Mouse (Mus musculus): ENCODE results near the gene Cyth3.

Cyth3 gene

GRCm38 (mm10) chr5:143656708-143657245 is 34.5 kb downstream of the Cyth3 start:
- in situ Hi-C loops (cut with MboI; ENCODE audit: unreplicated experiment in 2 of 2), result no loop called here

- in situ Hi-C loops (cut with MboI; ENCODE audit: unreplicated experiment in 2 of 2), result no loop called here
Measured at GRCm38 (mm10) chr5:143659021-143659523, 36.8 kb downstream of the Cyth3 start.

- in situ Hi-C loops (cut with MboI; ENCODE audit: unreplicated experiment in 2 of 2), result no loop called here
Measured at GRCm38 (mm10) chr5:143663074-143663687, 40.9 kb downstream of the Cyth3 start.

GRCm38 (mm10) chr5:143665561-143665960 is 43.3 kb downstream of the Cyth3 start:
- in situ Hi-C loops (cut with MboI; ENCODE audit: unreplicated experiment in 2 of 2), result no loop called here

- in situ Hi-C loops (cut with MboI; ENCODE audit: unreplicated experiment in 2 of 2), result no loop called here
Measured at GRCm38 (mm10) chr5:143666015-143666414, 43.8 kb downstream of the Cyth3 start.

GRCm38 (mm10) chr5:143668884-143669283 is 46.6 kb downstream of the Cyth3 start:
- in situ Hi-C loops (cut with MboI; ENCODE audit: unreplicated experiment in 2 of 2), result no loop called here

- in situ Hi-C loops (cut with MboI; ENCODE audit: unreplicated experiment in 2 of 2), result no loop called here
Measured at GRCm38 (mm10) chr5:143669393-143669792, 47.1 kb downstream of the Cyth3 start.

- in situ Hi-C loops (cut with MboI; ENCODE audit: unreplicated experiment in 2 of 2), result no loop called here
Measured at GRCm38 (mm10) chr5:143669839-143670238, 47.6 kb downstream of the Cyth3 start.

GRCm38 (mm10) chr5:143670740-143671415 is 48.6 kb downstream of the Cyth3 start:
- in situ Hi-C loops (cut with MboI; ENCODE audit: unreplicated experiment in 2 of 2), result no loop called here

- in situ Hi-C loops (cut with MboI; ENCODE audit: unreplicated experiment in 2 of 2), result no loop called here
Measured at GRCm38 (mm10) chr5:143674576-143674975, 52.3 kb downstream of the Cyth3 start.

GRCm38 (mm10) chr5:143676218-143676985 is 54.2 kb downstream of the Cyth3 start:
- in situ Hi-C loops (cut with MboI; ENCODE audit: unreplicated experiment in 2 of 2), result no loop called here

- in situ Hi-C loops (cut with MboI; ENCODE audit: unreplicated experiment in 2 of 2), result no loop called here
Measured at GRCm38 (mm10) chr5:143677363-143677762, 55.1 kb downstream of the Cyth3 start.

GRCm38 (mm10) chr5:143678634-143679271 is 56.5 kb downstream of the Cyth3 start:
- in situ Hi-C loops (cut with MboI; ENCODE audit: unreplicated experiment in 2 of 2), result no loop called here

GRCm38 (mm10) chr5:143679654-143680053 is 57.4 kb downstream of the Cyth3 start:
- in situ Hi-C loops (cut with MboI; ENCODE audit: unreplicated experiment in 2 of 2), result no loop called here

- in situ Hi-C loops (cut with MboI; ENCODE audit: unreplicated experiment in 2 of 2), result no loop called here
Measured at GRCm38 (mm10) chr5:143683696-143684095, 61.4 kb downstream of the Cyth3 start.

- in situ Hi-C loops (cut with MboI; ENCODE audit: unreplicated experiment in 2 of 2), result no loop called here
Measured at GRCm38 (mm10) chr5:143684911-143685390, 62.7 kb downstream of the Cyth3 start.

GRCm38 (mm10) chr5:143686456-143686855 is 64.2 kb downstream of the Cyth3 start:
- in situ Hi-C loops (cut with MboI; ENCODE audit: unreplicated experiment in 2 of 2), result no loop called here

- in situ Hi-C loops (cut with MboI; ENCODE audit: unreplicated experiment in 2 of 2), result no loop called here
Measured at GRCm38 (mm10) chr5:143687589-143687988, 65.3 kb downstream of the Cyth3 start.

- in situ Hi-C loops (cut with MboI; ENCODE audit: unreplicated experiment in 2 of 2), result no loop called here
Measured at GRCm38 (mm10) chr5:143690392-143690791, 68.1 kb downstream of the Cyth3 start.

- in situ Hi-C loops (cut with MboI; ENCODE audit: unreplicated experiment in 2 of 2), result no loop called here
Measured at GRCm38 (mm10) chr5:143690926-143691325, 68.7 kb downstream of the Cyth3 start.

Measured in v-Abl transformed pro-B cells (cell line).